Mouse (Mus musculus) forebrain, embryonic 13.5 days (tissue): ENCODE results near the gene Abcb9. TPM values are rescaled to one million over a fixed set of nuclear protein-coding genes. Genes with fewer than 3 reads are reported as not detected.
A peak's percentile ranks its signal among the peaks of the same experiment; 100 is the strongest.
"Not testable (repeated sequence)": the region's sequence is repeated elsewhere in the genome, so short reads cannot be mapped to it uniquely, and the experiment has no call there.

Experiments
- ATAC-seq: fragments of 200-750 bp; cut with Nextera tagmentation; 2 replicates; pipeline ENCODE4 v1.8.0; 2017
- H3K27ac ChIP-seq: fragments of 300-500 bp; sonication (generic); 2 replicates; pipeline ENCODE4 v1.5.1; 2015; ENCODE audit warnings: inconsistent platforms, mild to moderate bottlenecking, moderate library complexity
- H3K27me3 ChIP-seq: fragments of 300-500 bp; sonication (generic); 2 replicates; pipeline ENCODE4 v1.6.1; 2015; ENCODE audit warnings: mild to moderate bottlenecking, inconsistent platforms
- H3K36me3 ChIP-seq: fragments of 300-500 bp; sonication (generic); 2 replicates; pipeline ENCODE4 v1.6.1; 2015; ENCODE audit warnings: mild to moderate bottlenecking, inconsistent platforms; ENCODE audit not compliant: poor library complexity, severe bottlenecking
- H3K4me1 ChIP-seq: fragments of 300-500 bp; sonication (generic); 2 replicates; pipeline ENCODE4 v1.6.1; 2015; ENCODE audit warnings: inconsistent platforms
- H3K4me2 ChIP-seq: fragments of 300-500 bp; sonication (generic); 2 replicates; pipeline ENCODE4 v1.6.1; 2015; ENCODE audit warnings: inconsistent platforms, mild to moderate bottlenecking, moderate library complexity
- H3K4me3 ChIP-seq: fragments of 300-500 bp; sonication (generic); 2 replicates; pipeline ENCODE4 v1.5.1; 2015; ENCODE audit warnings: mild to moderate bottlenecking, inconsistent platforms
- H3K9ac ChIP-seq: fragments of 300-500 bp; sonication (generic); 2 replicates; pipeline ENCODE4 v1.6.1; 2015; ENCODE audit warnings: mild to moderate bottlenecking, inconsistent platforms
- H3K9me3 ChIP-seq: fragments of 300-500 bp; sonication (generic); replicated peaks from 2 replicates; pipeline ENCODE4 v1.6.1; 2016; ENCODE audit warnings: inconsistent platforms
- WGBS: fragments of 180-500 bp; shearing (Covaris S2); methylation state at CpG from one replicate; pipeline ENCODE4 v1.1.7; 2015; 5-methylcytosine and 5-hydroxymethylcytosine counted together
- polyA plus RNA-seq: library from polyadenylated mRNA; unstranded; fragments of >200 nt; fragmentation: Nextera tagmentation; extraction: Ambion mirVana; gene quantifications from 2 replicates; pipeline ENCODE4 v1.2.1, GENCODE M21; 2015

Gene Abcb9
- polyA plus RNA-seq, 1 experiment from 2014 or later = 5.8 TPM

- ATAC-seq = no peak
- Histone ChIP-seq H3K27me3 (no peaks in the 10 kb centered on the region), H3K9ac (no peak overlapping the region), H3K9me3 (no peaks in the 10 kb centered on the region), H3K36me3 (no peaks in the 10 kb centered on the region), H3K27ac (no peak overlapping the region), H3K4me3 (no peak overlapping the region), H3K4me2 (no peak overlapping the region; the same call in 1 of the 2 replicates), H3K4me1 (peaks cover 42% of the 10 kb centered on the region)
- 89% methylated on average over 13 of the region's 13 CpGs for WGBS
These were observed 18.4 kb downstream of the Abcb9 start for GRCm38 (mm10) chr5:124077241-124077640.

GRCm38 (mm10) chr5:124076559-124076958 is 19.0 kb downstream of the Abcb9 start:
- 62% methylated on average over 9 of the region's 9 CpGs for WGBS
- Histone ChIP-seq H3K27ac (no peak overlapping the region), H3K4me2 (no peak overlapping the region), H3K27me3 (no peaks in the 10 kb centered on the region), H3K9ac (no peak overlapping the region), H3K4me1 (peaks cover 47% of the 10 kb centered on the region), H3K4me3 (no peak overlapping the region), H3K9me3 (no peaks in the 10 kb centered on the region), H3K36me3 (no peaks in the 10 kb centered on the region)
- no peak for ATAC-seq

- Histone ChIP-seq H3K9ac (no peak overlapping the region), H3K9me3 (no peaks in the 10 kb centered on the region), H3K27ac (no peak overlapping the region), H3K4me3 (no peak overlapping the region), H3K36me3 (no peaks in the 10 kb centered on the region), H3K4me1 (peaks cover 47% of the 10 kb centered on the region), H3K4me2 (no peak overlapping the region), H3K27me3 (no peaks in the 10 kb centered on the region)
- ATAC-seq = no peak
- 76% methylated on average over 9 of the region's 9 CpGs for WGBS
These were observed 19.9 kb downstream of the Abcb9 start for GRCm38 (mm10) chr5:124075716-124076115.

GRCm38 (mm10) chr5:124074845-124075307 is 20.7 kb downstream of the Abcb9 start:
- ATAC-seq = no peak
- Histone ChIP-seq H3K9ac (no peak overlapping the region), H3K27me3 (no peaks in the 10 kb centered on the region), H3K36me3 (no peaks in the 10 kb centered on the region), H3K4me1 (peaks cover 42% of the 10 kb centered on the region), H3K9me3 (no peaks in the 10 kb centered on the region), H3K4me2 (no peak overlapping the region), H3K4me3 (no peak overlapping the region), H3K27ac (no peak overlapping the region)
- WGBS = 73% methylated on average over 10 of the region's 10 CpGs

- Histone ChIP-seq H3K27ac (peak overlapping the region; percentile 14; the same call in 1 of the 2 replicates), H3K36me3 (no peaks in the 10 kb centered on the region), H3K9ac (peak overlapping the region; percentile 1; the same call in 1 of the 2 replicates), H3K4me2 (no peak overlapping the region), H3K4me3 (no peak overlapping the region), H3K9me3 (no peaks in the 10 kb centered on the region), H3K4me1 (peaks cover 30% of the 10 kb centered on the region), H3K27me3 (no peaks in the 10 kb centered on the region)
- 59% methylated on average over 9 of the region's 9 CpGs for WGBS
- ATAC-seq = no peak
These were observed 21.9 kb downstream of the Abcb9 start for GRCm38 (mm10) chr5:124073682-124074081.

GRCm38 (mm10) chr5:124069657-124070056 is 25.9 kb downstream of the Abcb9 start:
- Histone ChIP-seq H3K4me3 (no peak overlapping the region), H3K4me1 (peaks cover 10% of the 10 kb centered on the region; the same call in 1 of the 2 replicates), H3K36me3 (no peaks in the 10 kb centered on the region), H3K9me3 (no peaks in the 10 kb centered on the region; the same call in 1 of the 2 replicates), H3K9ac (no peak overlapping the region), H3K27me3 (no peaks in the 10 kb centered on the region), H3K27ac (no peak overlapping the region), H3K4me2 (no peak overlapping the region)
- ATAC-seq = no peak
- 82% methylated on average over 3 of the region's 3 CpGs for WGBS

GRCm38 (mm10) chr5:124062037-124062824 is 33.4 kb downstream of the Abcb9 start:
- WGBS = 76% methylated on average over 12 of the region's 12 CpGs
- ATAC-seq = no peak
- Histone ChIP-seq H3K9me3 (no peaks in the 10 kb centered on the region; the same call in 1 of the 2 replicates), H3K27ac (peak overlapping the region; percentile 3; the same call in 1 of the 2 replicates), H3K4me1 (no peaks in the 10 kb centered on the region), H3K4me3 (no peak overlapping the region), H3K27me3 (no peaks in the 10 kb centered on the region), H3K36me3 (no peaks in the 10 kb centered on the region), H3K4me2 (no peak overlapping the region), H3K9ac (0 out of 2 replicates have a peak overlapping the region, but pooled peaks have one; percentile 21)

- WGBS = 78% methylated on average over 5 of the region's 5 CpGs
- ATAC-seq = no peak
These were observed 35.9 kb downstream of the Abcb9 start for GRCm38 (mm10) chr5:124059677-124060076.

GRCm38 (mm10) chr5:124058749-124059148 is 36.8 kb downstream of the Abcb9 start:
- WGBS = 60% methylated on average over 7 of the region's 7 CpGs
- no peak for ATAC-seq
- no peaks in the 10 kb centered on the region for H3K36me3 ChIP-seq
- H3K9ac ChIP-seq = no peak overlapping the region
- H3K4me2 ChIP-seq = no peak overlapping the region
- no peak overlapping the region for H3K4me3 ChIP-seq
- no peaks in the 10 kb centered on the region for H3K27me3 ChIP-seq
- H3K27ac ChIP-seq = no peak overlapping the region
- peaks cover 5% of the 10 kb centered on the region; the same call in 1 of the 2 replicates for H3K9me3 ChIP-seq
- H3K4me1 ChIP-seq = no peaks in the 10 kb centered on the region

More at GRCm38 (mm10) chr5:124059677-124060076, 35.9 kb downstream of the Abcb9 start:
- Histone ChIP-seq H3K27ac (no peak overlapping the region), H3K27me3 (no peaks in the 10 kb centered on the region), H3K9ac (0 out of 2 replicates have a peak overlapping the region, but pooled peaks have one; percentile 12), H3K36me3 (no peaks in the 10 kb centered on the region), H3K4me1 (no peaks in the 10 kb centered on the region), H3K9me3 (peaks cover 5% of the 10 kb centered on the region; the same call in 1 of the 2 replicates), H3K4me2 (no peak overlapping the region), H3K4me3 (no peak overlapping the region)

- Histone ChIP-seq H3K4me1 (no peaks in the 10 kb centered on the region), H3K36me3 (no peaks in the 10 kb centered on the region), H3K27ac (no peak overlapping the region), H3K4me2 (no peak overlapping the region), H3K9ac (no peak overlapping the region), H3K4me3 (no peak overlapping the region), H3K9me3 (peaks cover 5% of the 10 kb centered on the region; the same call in 1 of the 2 replicates), H3K27me3 (no peaks in the 10 kb centered on the region)
- no peak for ATAC-seq
- WGBS = 49% methylated on average over 4 of the region's 4 CpGs
These were observed 38.6 kb downstream of the Abcb9 start for GRCm38 (mm10) chr5:124056956-124057355.

- Histone ChIP-seq H3K4me1 (no peaks in the 10 kb centered on the region), H3K27ac (no peak overlapping the region), H3K36me3 (no peaks in the 10 kb centered on the region), H3K27me3 (no peaks in the 10 kb centered on the region), H3K4me2 (no peak overlapping the region), H3K9me3 (peaks cover 5% of the 10 kb centered on the region; the same call in 1 of the 2 replicates), H3K9ac (no peak overlapping the region), H3K4me3 (no peak overlapping the region)
- no peak for ATAC-seq
- WGBS = 90% methylated on average over 1 of the region's 1 CpGs
These were observed 39.4 kb downstream of the Abcb9 start for GRCm38 (mm10) chr5:124056219-124056618.

- WGBS = 85% methylated on average over 7 of the region's 7 CpGs
- not testable (repeated sequence) for H3K9me3 ChIP-seq, H3K27ac ChIP-seq, H3K4me3 ChIP-seq, H3K27me3 ChIP-seq, H3K36me3 ChIP-seq, H3K9ac ChIP-seq, H3K4me1 ChIP-seq, H3K4me2 ChIP-seq, ATAC-seq
These were observed 43.0 kb downstream of the Abcb9 start for GRCm38 (mm10) chr5:124052641-124053040.
